Comparison of ENCODE assay signal across 14 mouse cellular contexts in the genomic region with DNA sequence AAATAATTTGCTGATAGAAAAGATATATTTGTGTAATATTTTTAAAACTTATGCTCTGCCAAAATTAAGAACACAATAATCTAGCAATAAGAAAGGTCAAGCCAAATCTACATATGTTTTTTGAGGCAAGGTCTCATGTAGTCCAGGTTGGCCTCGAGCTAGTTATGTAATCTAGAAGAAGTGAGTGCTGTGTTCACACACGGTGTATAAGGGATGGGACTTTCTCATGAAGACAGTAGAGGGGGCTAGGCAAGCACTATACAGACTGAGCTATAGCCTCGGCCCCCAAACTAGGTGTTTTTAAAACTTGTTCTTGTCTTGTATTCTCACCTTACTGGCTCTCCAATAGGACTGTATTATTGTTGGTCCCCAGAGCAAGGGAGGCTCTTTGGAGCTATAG. TPM values are rescaled to one million over a fixed set of nuclear protein-coding genes. Genes with fewer than 3 reads are reported as not detected.
DNase-seq lines count a peak whose midpoint lies in the region; ATAC-seq and TF ChIP-seq lines count a peak whose summit lies in the region.
"Had no signal": no experiment of that assay in that cellular context is flagged by ENCODE, and none has a peak within 500 bp of the region (broad histone marks: within the 10 kb centered on the region; RNA-seq: fewer than 3 reads in every experiment).

No protein-coding gene starts in this region.

- peak; percentile 62; the same call in 1 of the 2 replicates for ATAC-seq in forebrain, embryonic 16.5 days
- ATAC-seq in forebrain, embryonic 11.5 days (replicated peaks; ENCODE audit: low FRiP score) = no peak
- no peak for ATAC-seq in intestine, postnatal 0 days
- no peak for ATAC-seq in intestine, embryonic 15.5 days
- ATAC-seq in midbrain, embryonic 13.5 days = 0 out of 2 replicates have a peak, but pooled peaks have one; percentile 27
- no peak for ATAC-seq in midbrain, postnatal 0 days (ENCODE audit: low FRiP score)
- 0 out of 2 replicates have a peak, but pooled peaks have one; percentile 63 for ATAC-seq in neural tube, embryonic 15.5 days (ENCODE audit: low FRiP score)
- ATAC-seq: CD4-positive, CD25-positive, alpha-beta regulatory T cell, adult 4 months; intestine, embryonic 16.5 days had no signal

- no peak for DNase-seq in forebrain, embryonic 11.5 days (ENCODE audit: low spot score)
- DNase-seq in midbrain, postnatal 0 days (ENCODE audit: low spot score) = no peak
- DNase-seq: spleen, adult 18-20 months had no signal

- H3K27me3 ChIP-seq in forebrain, embryonic 16.5 days (replicated peaks; ENCODE audit: control insufficient read depth, insufficient read depth, low read length) = no peaks in the 10 kb centered on the region
- H3K27me3 ChIP-seq in forebrain, embryonic 11.5 days (ENCODE audit: control insufficient read depth, insufficient read depth, low read length) = no peaks in the 10 kb centered on the region
- H3K27me3 ChIP-seq in intestine, postnatal 0 days (replicated peaks; ENCODE audit: control insufficient read depth, insufficient read depth, low read length) = no peaks in the 10 kb centered on the region
- H3K27me3 ChIP-seq in intestine, embryonic 15.5 days (replicated peaks) = no peaks in the 10 kb centered on the region
- no peaks in the 10 kb centered on the region; the same call in 1 of the 2 replicates for H3K27me3 ChIP-seq in midbrain, embryonic 13.5 days
- no peaks in the 10 kb centered on the region for H3K27me3 ChIP-seq in midbrain, postnatal 0 days (ENCODE audit: insufficient read depth, low read length)
- H3K27me3 ChIP-seq in neural tube, embryonic 15.5 days (replicated peaks) = 0 out of 2 replicates have a peak, but pooled peaks cover 6% of the 10 kb centered on the region
- H3K27me3 ChIP-seq: kidney, embryonic 15.5 days; liver, embryonic 15.5 days had no signal

- H3K4me3 ChIP-seq in forebrain, embryonic 16.5 days (replicated peaks; ENCODE audit: low read length) = no peak overlapping the region
- no peak overlapping the region for H3K4me3 ChIP-seq in forebrain, embryonic 11.5 days (ENCODE audit: low read depth, low read length)
- no peak overlapping the region for H3K4me3 ChIP-seq in intestine, postnatal 0 days (ENCODE audit: low read depth, low read length)
- no peak overlapping the region for H3K4me3 ChIP-seq in intestine, embryonic 15.5 days (replicated peaks)
- no peak overlapping the region for H3K4me3 ChIP-seq in midbrain, embryonic 13.5 days (replicated peaks)
- no peak overlapping the region for H3K4me3 ChIP-seq in midbrain, postnatal 0 days (ENCODE audit: low read depth, low read length)
- H3K4me3 ChIP-seq in neural tube, embryonic 15.5 days (replicated peaks) = no peak overlapping the region
- H3K4me3 ChIP-seq: hindbrain, embryonic 10.5 days; kidney, embryonic 15.5 days; liver, embryonic 15.5 days had no signal

- 0 out of 2 replicates have a peak, but pooled peaks cover 2% of the 10 kb centered on the region for H3K4me1 ChIP-seq in forebrain, embryonic 16.5 days (replicated peaks; ENCODE audit: control insufficient read depth, insufficient read depth, low read length)
- no peaks in the 10 kb centered on the region for H3K4me1 ChIP-seq in forebrain, embryonic 11.5 days (replicated peaks; ENCODE audit: control insufficient read depth, insufficient read depth, low read length)
- H3K4me1 ChIP-seq in intestine, postnatal 0 days (replicated peaks; ENCODE audit: control insufficient read depth, insufficient read depth, low read length) = no peaks in the 10 kb centered on the region
- H3K4me1 ChIP-seq in intestine, embryonic 15.5 days (replicated peaks) = no peaks in the 10 kb centered on the region
- H3K4me1 ChIP-seq in midbrain, embryonic 13.5 days (replicated peaks) = no peaks in the 10 kb centered on the region
- H3K4me1 ChIP-seq in midbrain, postnatal 0 days (ENCODE audit: insufficient read depth, low read length) = no peaks in the 10 kb centered on the region
- peaks cover 4% of the 10 kb centered on the region; the same call in 1 of the 2 replicates for H3K4me1 ChIP-seq in neural tube, embryonic 15.5 days
- H3K4me1 ChIP-seq: hindbrain, embryonic 10.5 days; kidney, embryonic 15.5 days; liver, embryonic 15.5 days had no signal

- no peaks in the 10 kb centered on the region; the same call in 1 of the 2 replicates for H3K9me3 ChIP-seq in forebrain, embryonic 16.5 days (ENCODE audit: control insufficient read depth, low read length)
- no peaks in the 10 kb centered on the region for H3K9me3 ChIP-seq in forebrain, embryonic 11.5 days (ENCODE audit: control insufficient read depth, low read length)
- H3K9me3 ChIP-seq in intestine, postnatal 0 days (ENCODE audit: control insufficient read depth) = 0 out of 2 replicates have a peak, but pooled peaks cover 3% of the 10 kb centered on the region
- no peaks in the 10 kb centered on the region for H3K9me3 ChIP-seq in intestine, embryonic 15.5 days
- no peaks in the 10 kb centered on the region for H3K9me3 ChIP-seq in midbrain, embryonic 13.5 days
- H3K9me3 ChIP-seq in midbrain, postnatal 0 days (ENCODE audit: low read length) = no peaks in the 10 kb centered on the region
- H3K9me3 ChIP-seq in neural tube, embryonic 15.5 days (replicated peaks) = no peaks in the 10 kb centered on the region
- H3K9me3 ChIP-seq: hindbrain, embryonic 10.5 days; kidney, embryonic 15.5 days; liver, embryonic 15.5 days had no signal

- peak; percentile 7; the same call in 1 of the 2 replicates for TF ChIP-seq CTCF in intestine, postnatal 0 days (IDR thresholded peaks at IDR 0.05; ENCODE audit: low read depth)
- no peak for TF ChIP-seq CTCF in midbrain, postnatal 0 days (IDR thresholded peaks at IDR 0.05)

- no peak overlapping the region for H3K27ac ChIP-seq in forebrain, embryonic 16.5 days (ENCODE audit: low read length)
- H3K27ac ChIP-seq in forebrain, embryonic 11.5 days (ENCODE audit: low read depth, low read length) = no peak overlapping the region
- H3K27ac ChIP-seq in intestine, postnatal 0 days (ENCODE audit: low read depth, low read length) = no peak overlapping the region
- no peak overlapping the region for H3K27ac ChIP-seq in intestine, embryonic 15.5 days
- H3K27ac ChIP-seq in midbrain, embryonic 13.5 days = no peak overlapping the region
- no peak overlapping the region for H3K27ac ChIP-seq in midbrain, postnatal 0 days (ENCODE audit: low read depth, low read length)
- no peak overlapping the region for H3K27ac ChIP-seq in neural tube, embryonic 15.5 days (replicated peaks)
- H3K27ac ChIP-seq: hindbrain, embryonic 10.5 days; kidney, embryonic 15.5 days; liver, embryonic 15.5 days had no signal

- no peak overlapping the region for H3K4me2 ChIP-seq in forebrain, embryonic 16.5 days (ENCODE audit: low read length)
- no peak overlapping the region for H3K4me2 ChIP-seq in forebrain, embryonic 11.5 days (ENCODE audit: low read depth, low read length, severe bottlenecking)
- H3K4me2 ChIP-seq in intestine, postnatal 0 days (replicated peaks; ENCODE audit: low read depth) = no peak overlapping the region
- H3K4me2 ChIP-seq in intestine, embryonic 15.5 days (replicated peaks) = no peak overlapping the region
- no peak overlapping the region for H3K4me2 ChIP-seq in midbrain, embryonic 13.5 days (replicated peaks)
- H3K4me2 ChIP-seq in midbrain, postnatal 0 days (ENCODE audit: low read depth, low read length, poor library complexity, severe bottlenecking) = no peak overlapping the region
- H3K4me2 ChIP-seq in neural tube, embryonic 15.5 days = no peak overlapping the region
- H3K4me2 ChIP-seq: heart, embryonic 11.5 days; kidney, embryonic 15.5 days; liver, embryonic 15.5 days had no signal

- 61% methylated on average over 3 of the region's 3 CpGs for WGBS in forebrain, embryonic 16.5 days
- WGBS in forebrain, embryonic 11.5 days = 69% methylated on average over 3 of the region's 3 CpGs
- 70% methylated on average over 3 of the region's 3 CpGs for WGBS in intestine, postnatal 0 days
- 66% methylated on average over 3 of the region's 3 CpGs for WGBS in intestine, embryonic 15.5 days
- 69% methylated on average over 3 of the region's 3 CpGs for whole genome bisulfite sequencing in midbrain, embryonic 13.5 days
- 70% methylated on average over 3 of the region's 3 CpGs for WGBS in midbrain, postnatal 0 days
- 68% methylated on average over 3 of the region's 3 CpGs for WGBS in neural tube, embryonic 15.5 days

- no peaks in the 10 kb centered on the region for H3K36me3 ChIP-seq in forebrain, embryonic 16.5 days (ENCODE audit: control insufficient read depth, insufficient read depth)
- no peaks in the 10 kb centered on the region for H3K36me3 ChIP-seq in forebrain, embryonic 11.5 days (ENCODE audit: control insufficient read depth, insufficient read depth, low read length)
- no peaks in the 10 kb centered on the region for H3K36me3 ChIP-seq in intestine, postnatal 0 days (ENCODE audit: control insufficient read depth, insufficient read depth)
- H3K36me3 ChIP-seq in intestine, embryonic 15.5 days = no peaks in the 10 kb centered on the region
- no peaks in the 10 kb centered on the region for H3K36me3 ChIP-seq in midbrain, embryonic 13.5 days
- no peaks in the 10 kb centered on the region for H3K36me3 ChIP-seq in midbrain, postnatal 0 days (ENCODE audit: insufficient read depth, low read length)
- H3K36me3 ChIP-seq in neural tube, embryonic 15.5 days = no peaks in the 10 kb centered on the region
- H3K36me3 ChIP-seq: hindbrain, embryonic 10.5 days; kidney, embryonic 15.5 days; liver, embryonic 15.5 days had no signal

- no peak overlapping the region for H3K9ac ChIP-seq in forebrain, embryonic 16.5 days (replicated peaks; ENCODE audit: low read depth, low read length)
- no peak overlapping the region for H3K9ac ChIP-seq in forebrain, embryonic 11.5 days (ENCODE audit: low read length)
- H3K9ac ChIP-seq in intestine, postnatal 0 days (ENCODE audit: low read depth, low read length) = no peak overlapping the region
- no peak overlapping the region for H3K9ac ChIP-seq in intestine, embryonic 15.5 days
- H3K9ac ChIP-seq in midbrain, embryonic 13.5 days (replicated peaks) = no peak overlapping the region
- H3K9ac ChIP-seq in midbrain, postnatal 0 days (replicated peaks; ENCODE audit: low read length, poor library complexity, severe bottlenecking) = no peak overlapping the region
- no peak overlapping the region for H3K9ac ChIP-seq in neural tube, embryonic 15.5 days (replicated peaks)
- H3K9ac ChIP-seq: kidney, embryonic 15.5 days; liver, embryonic 15.5 days had no signal

RNA-seq across cellular contexts. Expression of a gene that starts 14.4 kb away (rescaled TPM):
- 848 and 855 TPM in 2 replicates for polyA plus RNA-seq in forebrain, embryonic 16.5 days (2015; fragmentation: Nextera tagmentation; extraction: Ambion mirVana)
- polyA plus RNA-seq in forebrain, embryonic 11.5 days (2014; fragmentation: Nextera tagmentation; extraction: Ambion mirVana) = 769 and 800 TPM in 2 replicates
- polyA plus RNA-seq in intestine, postnatal 0 days (2015; fragmentation: Nextera tagmentation; extraction: Ambion mirVana) = 2,687 and 2,714 TPM in 2 replicates
- polyA plus RNA-seq in intestine, embryonic 15.5 days (2015; fragmentation: Nextera tagmentation; extraction: Ambion mirVana) = 1,647 and 1,711 TPM in 2 replicates
- polyA plus RNA-seq in midbrain, embryonic 13.5 days (2015; fragmentation: Nextera tagmentation; extraction: Ambion mirVana) = 957 and 983 TPM in 2 replicates
- 230 and 273 TPM in 2 replicates for total RNA-seq in midbrain, postnatal 0 days (2014; rRNA removed)
- polyA plus RNA-seq in midbrain, postnatal 0 days (2015; fragmentation: Nextera tagmentation; extraction: Ambion mirVana) = 1,303 and 1,321 TPM in 2 replicates
- 1,273 and 1,297 TPM in 2 replicates for polyA plus RNA-seq in neural tube, embryonic 15.5 days (2015; fragmentation: Nextera tagmentation; extraction: Ambion mirVana)

RNA-seq across cellular contexts. Expression of a gene that starts 33.1 kb away (rescaled TPM):
- 123 and 124 TPM in 2 replicates for polyA plus RNA-seq in forebrain, embryonic 16.5 days (2015; fragmentation: Nextera tagmentation; extraction: Ambion mirVana)
- 89.6 and 101 TPM in 2 replicates for polyA plus RNA-seq in forebrain, embryonic 11.5 days (2014; fragmentation: Nextera tagmentation; extraction: Ambion mirVana)
- 24.2 and 25.7 TPM in 2 replicates for polyA plus RNA-seq in intestine, postnatal 0 days (2015; fragmentation: Nextera tagmentation; extraction: Ambion mirVana)
- 53.2 and 55.1 TPM in 2 replicates for polyA plus RNA-seq in intestine, embryonic 15.5 days (2015; fragmentation: Nextera tagmentation; extraction: Ambion mirVana)
- 120 and 124 TPM in 2 replicates for polyA plus RNA-seq in midbrain, embryonic 13.5 days (2015; fragmentation: Nextera tagmentation; extraction: Ambion mirVana)
- 82.3 and 101 TPM in 2 replicates for total RNA-seq in midbrain, postnatal 0 days (2014; rRNA removed)
- 76.8 and 90.6 TPM in 2 replicates for polyA plus RNA-seq in midbrain, postnatal 0 days (2015; fragmentation: Nextera tagmentation; extraction: Ambion mirVana)
- 86.6 and 99.8 TPM in 2 replicates for polyA plus RNA-seq in neural tube, embryonic 15.5 days (2015; fragmentation: Nextera tagmentation; extraction: Ambion mirVana)

Comparison
In these comparisons a context has a peak if more than half of its experiments do, and no peak if none do; other contexts are left out.
1. ATAC-seq: peak in forebrain, embryonic 16.5 days (single experiment), midbrain, embryonic 13.5 days (single experiment) and neural tube, embryonic 15.5 days (single experiment); none in forebrain, embryonic 11.5 days (single experiment), intestine, postnatal 0 days (single experiment), intestine, embryonic 15.5 days (single experiment) and midbrain, postnatal 0 days (single experiment).